Mouse (Mus musculus) heart, adult 2 months (tissue): ENCODE data around the gene Ctns. TPM values are rescaled to one million over a fixed set of nuclear protein-coding genes. Genes with fewer than 3 reads are reported as not detected.

Experiments
- DNase-seq, 2 experiments: peaks; one replicate each; pipeline ENCODE4 v3.0.0; 2021
- H3K27ac ChIP-seq: fragments of 200-600 bp; 2 replicates; pipeline ENCODE4 v1.8.1; 2022
- H3K27me3 ChIP-seq: fragments of 200-500 bp; 2 replicates; pipeline ENCODE4 v1.6.1; 2012; ENCODE audit warnings: mild to moderate bottlenecking, low read length, inconsistent platforms, mixed read lengths; ENCODE audit not compliant: control insufficient read depth, insufficient read depth
- H3K36me3 ChIP-seq: fragments of 200-500 bp; 2 replicates; pipeline ENCODE4 v1.6.1; 2012; ENCODE audit warnings: low read length, inconsistent platforms; ENCODE audit not compliant: control insufficient read depth, insufficient read depth
- H3K4me1 ChIP-seq: fragments of 200-500 bp; 2 replicates; pipeline ENCODE4 v1.6.1; 2011; ENCODE audit warnings: low read length; ENCODE audit not compliant: control insufficient read depth, insufficient read depth
- H3K4me3 ChIP-seq: fragments of 200-600 bp; 2 replicates; pipeline ENCODE4 v1.8.1; 2022
- H3K79me2 ChIP-seq: fragments of 200-500 bp; replicated peaks from 2 replicates; pipeline ENCODE4 v1.6.1; 2012; ENCODE audit warnings: mild to moderate bottlenecking, inconsistent platforms, low read length, moderate library complexity, mixed read lengths; ENCODE audit not compliant: control insufficient read depth, insufficient read depth
- H3K9ac ChIP-seq: fragments of 200-500 bp; 2 replicates; pipeline ENCODE4 v1.6.1; 2012; ENCODE audit warnings: low read depth, mild to moderate bottlenecking, control low read depth, inconsistent platforms, low read length, mixed read lengths
- CTCF ChIP-seq: fragments of 200-600 bp; IDR thresholded peaks from 2 replicates; pipeline ENCODE4 v1.8.1; 2022; ENCODE audit warnings: antibody characterized with exemption, mild to moderate bottlenecking, moderate library complexity
- EP300 ChIP-seq: fragments of 200-500 bp; IDR thresholded peaks from 2 replicates; pipeline ENCODE4 v1.6.1; 2011; ENCODE audit warnings: low read depth, low read length, control low read depth; ENCODE audit not compliant: insufficient read depth
- POLR2A ChIP-seq: fragments of 200-500 bp; IDR thresholded peaks from 2 replicates; pipeline ENCODE4 v1.6.1; 2011; ENCODE audit warnings: mild to moderate bottlenecking, low read depth, low read length, control low read depth; ENCODE audit not compliant: insufficient read depth
- WGBS: fragments of 180-500 bp; shearing (Covaris S2); methylation state at CpG from one replicate; pipeline ENCODE4 v1.1.7; 2018; 5-methylcytosine and 5-hydroxymethylcytosine counted together
- intact Hi-C: fragments of 180-260 bp; cut with DNase I; formaldehyde crosslinking; loops from one replicate; pipeline ENCODE4 v1.15.1; 2025
- polyA plus RNA-seq: library from polyadenylated mRNA; depleted of rRNA; stranded (reverse); fragments of >200 nt; gene quantifications from 2 replicates; pipeline ENCODE4 v1.2.3, GENCODE M21; 2012
- total RNA-seq, 2 experiments: library from RNA; stranded (reverse); gene quantifications; 2 replicates each; pipeline ENCODE4 v1.2.3; 2021

The Ctns gene
- total and polyA plus RNA-seq, 3 experiments, result 10.7 to 12.7 (median 11.8) TPM

DNA sequence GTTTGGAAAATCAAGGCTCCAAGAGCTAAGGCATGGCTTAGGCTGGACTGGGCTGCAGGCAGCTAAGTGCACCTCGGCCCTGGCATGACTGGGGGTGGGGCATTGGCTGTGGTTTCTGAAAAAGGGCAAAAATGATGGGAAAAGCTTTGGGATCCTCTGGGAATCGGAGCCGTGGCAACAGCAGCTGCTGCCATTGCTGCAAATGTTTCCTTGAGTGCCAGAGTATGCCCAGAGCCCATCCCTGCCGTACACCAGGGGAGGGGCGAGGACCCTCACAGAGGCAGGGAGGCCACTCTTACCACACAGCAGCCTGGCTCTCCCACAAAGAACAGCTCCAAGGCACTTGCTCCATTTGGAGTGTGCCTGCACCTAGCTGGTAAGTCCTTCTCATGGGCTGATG lies 35.1 kb upstream of the Ctns start, which contains the start of gene Trpv1:
Gene Trpv1, plus strand, starts transcription at position 301 of the 400 bp plus-strand sequence.
- Histone ChIP-seq H3K36me3 (no peaks in the 10 kb centered on the region), H3K79me2 (no peaks in the 10 kb centered on the region), H3K27ac (no peak within 1 kb of the TSS), H3K9ac (no peak within 1 kb of the TSS), H3K4me1 (peaks cover 12% of the 10 kb centered on the region), H3K27me3 (no peaks in the 10 kb centered on the region), H3K4me3 (no peak within 1 kb of the TSS)
- DNase-seq, result no peak
- WGBS, result 89% methylated on average over 5 of the region's 5 CpGs
- intact Hi-C loops, result no loop called here
- TF ChIP-seq CTCF (no peak), EP300 (no peak), POLR2A (no peak)

DNA sequence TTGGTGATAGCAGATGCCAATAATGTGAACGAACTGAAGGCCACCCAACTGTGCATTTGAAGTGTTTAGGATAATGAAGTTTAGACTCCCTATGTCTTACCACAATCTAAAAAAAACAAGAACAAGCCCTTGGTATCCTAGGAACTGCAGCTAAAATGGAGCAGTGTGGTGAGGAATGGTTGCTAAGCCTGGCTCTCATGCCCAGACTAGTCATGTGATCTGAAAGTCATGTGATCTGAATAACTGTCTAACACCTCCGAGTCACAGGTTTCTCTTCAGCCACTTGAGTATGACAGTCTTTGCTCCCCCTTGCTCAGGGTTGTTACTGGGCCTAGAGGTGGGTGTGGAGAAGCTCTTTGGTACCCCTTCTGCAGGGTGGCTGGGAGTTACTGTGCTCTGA lies 33.7 kb upstream of the Ctns start:
- TF ChIP-seq EP300, result no peak
- TF ChIP-seq POLR2A, result no peak
- TF ChIP-seq CTCF, result no peak
- Histone ChIP-seq H3K27me3 (no peaks in the 10 kb centered on the region), H3K4me1 (peaks cover 12% of the 10 kb centered on the region), H3K79me2 (no peaks in the 10 kb centered on the region), H3K36me3 (no peaks in the 10 kb centered on the region), H3K9ac (no peak overlapping the region), H3K4me3 (no peak overlapping the region), H3K27ac (no peak overlapping the region)
- WGBS, result 44% methylated on average over 2 of the region's 2 CpGs
- no peak for DNase-seq
- intact Hi-C loops, result no loop called here

DNA sequence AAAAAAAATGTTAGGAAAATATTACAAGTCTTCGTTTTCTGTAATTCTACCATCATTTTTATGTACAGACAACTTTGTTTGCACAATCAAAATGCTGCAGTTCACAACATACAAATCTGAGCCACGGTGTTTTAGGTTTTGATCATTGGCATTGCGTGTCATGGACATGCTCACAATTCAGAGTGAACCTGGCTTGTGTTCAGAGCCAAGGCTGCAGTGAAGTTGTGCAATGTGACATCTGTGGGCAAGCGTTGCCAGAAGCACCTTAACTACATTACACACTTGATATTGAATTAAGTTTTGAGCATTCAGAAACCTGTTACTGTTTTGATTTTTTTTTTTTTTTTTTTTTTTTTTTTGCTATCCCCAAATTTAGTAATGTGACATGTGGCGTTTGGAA lies 31.2 kb upstream of the Ctns start:
- Histone ChIP-seq H3K27ac (no peak overlapping the region), H3K79me2 (no peaks in the 10 kb centered on the region), H3K9ac (no peak overlapping the region), H3K4me3 (no peak overlapping the region), H3K36me3 (no peaks in the 10 kb centered on the region), H3K4me1 (no peaks in the 10 kb centered on the region), H3K27me3 (no peaks in the 10 kb centered on the region)
- DNase-seq, result no peak
- no peak for TF ChIP-seq EP300
- no peak for TF ChIP-seq POLR2A
- no peak for TF ChIP-seq CTCF
- intact Hi-C loops, result no loop called here
- 77% methylated on average over 5 of the region's 5 CpGs for WGBS

DNA sequence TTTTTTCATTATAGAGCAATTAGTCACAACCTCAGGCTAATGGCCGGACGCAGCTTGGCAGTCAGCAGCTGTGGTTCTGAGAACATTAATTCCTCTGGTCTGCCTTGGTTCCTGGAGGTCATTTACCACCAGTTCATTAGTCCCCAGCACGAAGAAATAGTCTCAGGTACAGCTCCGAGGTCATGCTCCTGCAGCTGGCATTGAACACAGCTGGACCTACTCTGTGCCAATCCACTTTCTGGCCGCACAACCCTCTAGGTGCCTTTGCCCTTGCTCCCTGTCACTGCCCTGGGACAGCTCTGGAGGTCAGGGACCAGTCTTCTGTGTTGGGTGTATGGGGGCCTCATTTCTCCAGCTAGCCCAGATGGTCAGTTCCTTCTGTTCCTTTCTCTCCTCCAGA lies 30.0 kb upstream of the Ctns start:
- no peaks in the 10 kb centered on the region for H3K27me3 ChIP-seq
- no peak overlapping the region for H3K27ac ChIP-seq
- 68% methylated on average over 5 of the region's 5 CpGs for WGBS
- TF ChIP-seq POLR2A (no peak), CTCF (no peak), EP300 (no peak)
- intact Hi-C loops, result no loop called here
- H3K4me3 ChIP-seq, result no peak overlapping the region
- H3K36me3 ChIP-seq, result no peaks in the 10 kb centered on the region
- no peak for DNase-seq
- H3K79me2 ChIP-seq, result no peaks in the 10 kb centered on the region
- no peaks in the 10 kb centered on the region for H3K4me1 ChIP-seq
- H3K9ac ChIP-seq, result no peak overlapping the region

DNA sequence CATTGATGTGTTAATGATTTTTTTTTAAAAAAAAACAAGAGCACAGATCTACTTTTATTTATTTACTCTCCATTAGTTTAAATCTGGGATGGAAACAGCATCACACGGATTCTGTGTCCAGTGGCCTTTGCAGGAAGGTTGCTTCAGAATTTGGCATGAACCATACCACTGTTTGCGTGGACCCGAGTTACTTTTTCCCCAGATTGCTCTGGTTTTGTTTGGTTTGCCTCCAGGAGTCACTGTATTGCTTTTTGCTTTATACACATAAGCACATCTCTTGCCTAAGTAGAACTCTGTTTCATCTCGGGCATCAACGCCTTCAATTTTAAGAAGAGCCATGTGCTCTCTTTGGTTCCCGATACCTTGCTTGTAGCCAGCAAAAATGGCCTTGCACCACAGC lies 27.0 kb upstream of the Ctns start:
- no peaks in the 10 kb centered on the region for H3K79me2 ChIP-seq

DNA sequence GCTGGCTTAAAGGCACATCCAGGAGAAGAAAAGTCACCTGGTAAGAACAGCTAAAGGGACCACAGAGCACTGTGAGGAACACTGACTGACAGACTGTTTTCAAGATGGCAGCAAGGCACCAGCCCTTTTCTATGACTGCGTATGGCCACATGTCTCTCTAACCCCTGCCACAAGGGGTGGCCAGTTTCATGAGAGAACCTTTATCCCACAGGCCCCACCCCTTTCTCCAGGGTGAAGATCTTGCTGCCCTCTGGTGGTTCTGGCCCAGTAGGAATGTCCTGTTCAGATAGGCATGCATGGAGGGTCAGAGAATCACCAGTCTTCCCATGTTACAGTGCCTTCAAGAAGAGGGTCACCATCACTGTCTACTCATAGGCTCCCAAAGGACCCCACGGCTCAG lies 25.1 kb upstream of the Ctns start:
- DNase-seq, result peak in 1 of 2 experiments; percentile 24
- Histone ChIP-seq H3K27ac (no peak overlapping the region), H3K36me3 (no peaks in the 10 kb centered on the region), H3K4me3 (no peak overlapping the region), H3K79me2 (no peaks in the 10 kb centered on the region), H3K9ac (no peak overlapping the region), H3K4me1 (no peaks in the 10 kb centered on the region), H3K27me3 (no peaks in the 10 kb centered on the region)
- WGBS, result 63% methylated on average over 2 of the region's 2 CpGs
- no peak for TF ChIP-seq EP300
- TF ChIP-seq CTCF, result peak; percentile 71
- intact Hi-C loops, result loop anchor here (5.0 kb wide), 1 partner anchor 58 kb away; no protein-coding TSS in a partner anchor

More for the DNA sequence above, 27.0 kb upstream of the Ctns start:
- Histone ChIP-seq H3K36me3 (no peaks in the 10 kb centered on the region), H3K9ac (no peak overlapping the region), H3K4me3 (no peak overlapping the region), H3K27ac (no peak overlapping the region), H3K27me3 (no peaks in the 10 kb centered on the region), H3K4me1 (no peaks in the 10 kb centered on the region)
- intact Hi-C loops, result no loop called here
- no peak for TF ChIP-seq CTCF
- no peak for TF ChIP-seq EP300
- no peak for TF ChIP-seq POLR2A
- no peak for DNase-seq
- 80% methylated on average over 6 of the region's 6 CpGs for WGBS
